Comparison of ENCODE assay signal across 30 mouse cellular contexts in genomic region chr11:38128851-38129250, GRCm38 (mm10).
"Had no signal": no experiment of that assay in that cellular context is flagged by ENCODE, and none has a peak within 500 bp of the region (broad histone marks: within the 10 kb centered on the region; RNA-seq: fewer than 3 reads in every experiment).

No protein-coding gene starts in this region.

- H3K4me1 ChIP-seq: heart, embryonic 12.5 days; heart, embryonic 13.5 days; heart, embryonic 15.5 days; hindbrain, embryonic 12.5 days; hindbrain, embryonic 13.5 days; hindbrain, embryonic 15.5 days; intestine, embryonic 15.5 days; kidney, embryonic 15.5 days had no signal

- H3K27me3 ChIP-seq: heart, embryonic 12.5 days; heart, embryonic 13.5 days; heart, embryonic 15.5 days; hindbrain, embryonic 12.5 days; hindbrain, embryonic 13.5 days; hindbrain, embryonic 15.5 days; intestine, embryonic 15.5 days; kidney, embryonic 15.5 days had no signal

- H3K36me3 ChIP-seq: heart, embryonic 12.5 days; heart, embryonic 13.5 days; heart, embryonic 15.5 days; hindbrain, embryonic 10.5 days; hindbrain, embryonic 12.5 days; hindbrain, embryonic 13.5 days; hindbrain, embryonic 15.5 days; intestine, embryonic 15.5 days; kidney, embryonic 15.5 days had no signal

- H3K4me3 ChIP-seq: heart, embryonic 12.5 days; heart, embryonic 13.5 days; heart, embryonic 15.5 days; hindbrain, embryonic 10.5 days; hindbrain, embryonic 12.5 days; hindbrain, embryonic 13.5 days; hindbrain, embryonic 15.5 days; intestine, embryonic 15.5 days; kidney, embryonic 15.5 days; layer of hippocampus, adult 2 months; left cerebral cortex, adult 2 months had no signal

- H3K9me3 ChIP-seq: heart, embryonic 12.5 days; heart, embryonic 13.5 days; heart, embryonic 15.5 days; hindbrain, embryonic 10.5 days; hindbrain, embryonic 12.5 days; hindbrain, embryonic 13.5 days; hindbrain, embryonic 15.5 days; intestine, embryonic 15.5 days; kidney, embryonic 15.5 days had no signal

- H3K27ac ChIP-seq: heart, embryonic 13.5 days; heart, embryonic 15.5 days; hindbrain, embryonic 10.5 days; hindbrain, embryonic 12.5 days; hindbrain, embryonic 13.5 days; hindbrain, embryonic 14.5 days; hindbrain, embryonic 15.5 days; hindbrain, postnatal 0 days; intestine, embryonic 15.5 days; kidney, embryonic 15.5 days; kidney, postnatal 0 days; layer of hippocampus, adult 2 months; left cerebral cortex, adult 2 months had no signal

- DNase-seq: heart, postnatal 10 days; heart, postnatal 14 days; heart, postnatal 36 days; heart, postnatal 4 days; kidney, adult 11 months; kidney, adult 18-20 months; kidney, adult 2 months; kidney, adult 8-10 months; kidney, adult 9 months; kidney, postnatal 10 days; kidney, postnatal 14 days; kidney, postnatal 25 days; kidney, postnatal 36 days; kidney, postnatal 4 days; layer of hippocampus, adult 9-11 months; layer of hippocampus, postnatal 36 days had no signal
